ENCODE assay signal across 27 mouse cellular contexts in the genomic region with DNA sequence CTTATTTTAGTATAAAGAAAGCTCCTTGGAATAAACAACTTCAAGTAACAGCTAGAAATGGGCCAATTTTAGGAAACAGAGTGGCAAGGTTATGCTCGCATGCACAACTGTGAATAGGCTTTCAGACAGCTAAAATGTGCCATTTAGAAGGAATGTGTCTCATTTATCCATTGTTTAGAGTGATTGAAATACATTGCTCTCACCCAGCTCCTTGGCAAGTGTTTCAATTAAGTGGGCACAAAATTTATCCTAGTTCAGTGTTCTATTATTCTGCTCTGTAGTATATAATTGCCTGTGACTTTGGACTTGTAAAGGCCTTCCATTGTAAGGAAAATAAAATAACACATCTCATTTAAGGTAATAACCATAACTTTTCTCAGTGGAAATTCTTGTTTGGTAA.
"Had no signal": no experiment of that assay in that cellular context is flagged by ENCODE, and none has a peak within 500 bp of the region (broad histone marks: within the 10 kb centered on the region; RNA-seq: fewer than 3 reads in every experiment).

No protein-coding gene starts in this region.

- H3K4me3 ChIP-seq: gastrocnemius, adult 2 months; heart, embryonic 13.5 days; heart, embryonic 15.5 days; hindbrain, embryonic 13.5 days; hindbrain, embryonic 15.5 days; kidney, embryonic 15.5 days; limb, embryonic 13.5 days; limb, embryonic 15.5 days; liver, embryonic 12.5 days had no signal

- H3K27me3 ChIP-seq: heart, embryonic 13.5 days; heart, embryonic 15.5 days; hindbrain, embryonic 13.5 days; hindbrain, embryonic 15.5 days; kidney, embryonic 15.5 days; limb, embryonic 13.5 days; limb, embryonic 15.5 days; liver, embryonic 12.5 days had no signal

- H3K4me1 ChIP-seq: heart, embryonic 13.5 days; heart, embryonic 15.5 days; hindbrain, embryonic 13.5 days; hindbrain, embryonic 15.5 days; kidney, embryonic 15.5 days; limb, embryonic 13.5 days; limb, embryonic 15.5 days; liver, embryonic 12.5 days had no signal

- H3K9ac ChIP-seq: heart, embryonic 13.5 days; heart, embryonic 15.5 days; hindbrain, embryonic 13.5 days; hindbrain, embryonic 15.5 days; kidney, embryonic 15.5 days; limb, embryonic 13.5 days; limb, embryonic 15.5 days; liver, embryonic 12.5 days; liver, embryonic 14.5 days had no signal

- ATAC-seq: hindbrain, postnatal 0 days; intestine, embryonic 16.5 days; liver, embryonic 12.5 days had no signal

- DNase-seq: gastrocnemius, adult 2 months; gastrocnemius, postnatal 10 days; gastrocnemius, postnatal 25 days; heart, adult 18-20 months; heart, postnatal 14 days; heart, postnatal 36 days; kidney, adult 11 months; kidney, adult 2 months; kidney, adult 9 months; kidney, postnatal 14 days; kidney, postnatal 36 days; layer of hippocampus, adult 9-11 months; layer of hippocampus, postnatal 36 days; left cerebral cortex, postnatal 4 days had no signal

- H3K4me2 ChIP-seq: heart, embryonic 11.5 days; heart, embryonic 13.5 days; heart, embryonic 15.5 days; hindbrain, embryonic 13.5 days; hindbrain, embryonic 15.5 days; kidney, embryonic 15.5 days; limb, embryonic 13.5 days; limb, embryonic 15.5 days; liver, embryonic 12.5 days had no signal

- H3K27ac ChIP-seq: gastrocnemius, adult 2 months; heart, embryonic 13.5 days; heart, embryonic 15.5 days; hindbrain, embryonic 13.5 days; hindbrain, embryonic 15.5 days; hindbrain, postnatal 0 days; kidney, embryonic 15.5 days; kidney, postnatal 0 days; limb, embryonic 13.5 days; limb, embryonic 15.5 days; liver, embryonic 12.5 days; liver, embryonic 14.5 days had no signal

- H3K36me3 ChIP-seq: heart, embryonic 13.5 days; heart, embryonic 15.5 days; hindbrain, embryonic 13.5 days; hindbrain, embryonic 15.5 days; kidney, embryonic 15.5 days; limb, embryonic 13.5 days; limb, embryonic 15.5 days; liver, embryonic 12.5 days had no signal

- H3K9me3 ChIP-seq: heart, embryonic 13.5 days; heart, embryonic 15.5 days; hindbrain, embryonic 13.5 days; hindbrain, embryonic 15.5 days; kidney, embryonic 15.5 days; limb, embryonic 13.5 days; limb, embryonic 15.5 days; liver, embryonic 12.5 days had no signal
